Mouse (Mus musculus) midbrain, embryonic 15.5 days (tissue): ENCODE measurements around the gene 4930558K02Rik. TPM values are rescaled to one million over a fixed set of nuclear protein-coding genes. Genes with fewer than 3 reads are reported as not detected.

Experiments
- ATAC-seq: fragments of 200-750 bp; cut with Nextera tagmentation; replicated peaks from 2 replicates; pipeline ENCODE4 v1.8.0; 2017; ENCODE audit warnings: moderate TSS enrichment
- H3K27ac ChIP-seq: fragments of 300-500 bp; sonication (generic); 2 replicates; pipeline ENCODE4 v1.5.1; 2015; ENCODE audit warnings: mild to moderate bottlenecking, inconsistent platforms
- H3K27me3 ChIP-seq: fragments of 300-500 bp; sonication (generic); replicated peaks from 2 replicates; pipeline ENCODE4 v1.6.1; 2015; ENCODE audit warnings: inconsistent platforms
- H3K36me3 ChIP-seq: fragments of 300-500 bp; sonication (generic); replicated peaks from 2 replicates; pipeline ENCODE4 v1.6.1; 2015; ENCODE audit warnings: inconsistent platforms
- H3K4me1 ChIP-seq: fragments of 300-500 bp; sonication (generic); 2 replicates; pipeline ENCODE4 v1.6.1; 2015; ENCODE audit warnings: inconsistent platforms
- H3K4me2 ChIP-seq: fragments of 300-500 bp; sonication (generic); 2 replicates; pipeline ENCODE4 v1.6.1; 2015; ENCODE audit warnings: inconsistent platforms, mild to moderate bottlenecking, moderate library complexity
- H3K4me3 ChIP-seq: fragments of 300-500 bp; sonication (generic); 2 replicates; pipeline ENCODE4 v1.5.1; 2015; ENCODE audit warnings: mild to moderate bottlenecking, inconsistent platforms
- H3K9ac ChIP-seq: fragments of 300-500 bp; sonication (generic); 2 replicates; pipeline ENCODE4 v1.6.1; 2015; ENCODE audit warnings: mild to moderate bottlenecking, inconsistent platforms
- H3K9me3 ChIP-seq: fragments of 300-500 bp; sonication (generic); 2 replicates; pipeline ENCODE4 v1.6.1; 2016; ENCODE audit warnings: inconsistent platforms
- WGBS: fragments of 180-500 bp; shearing (Covaris S2); methylation state at CpG from one replicate; pipeline ENCODE4 v1.1.7; 2015; ENCODE audit warnings: mixed read lengths; 5-methylcytosine and 5-hydroxymethylcytosine counted together
- polyA plus RNA-seq: library from polyadenylated mRNA; unstranded; fragments of >200 nt; fragmentation: Nextera tagmentation; extraction: Ambion mirVana; gene quantifications from 2 replicates; pipeline ENCODE4 v1.2.1, GENCODE M21; 2015

4930558K02Rik gene
- polyA plus RNA-seq, 1 experiment from 2014 or later: 0.22 TPM

- Histone ChIP-seq H3K27me3 (no peaks in the 10 kb centered on the region), H3K4me1 (no peaks in the 10 kb centered on the region), H3K36me3 (no peaks in the 10 kb centered on the region), H3K4me2 (no peak overlapping the region), H3K4me3 (no peak overlapping the region), H3K9me3 (no peaks in the 10 kb centered on the region), H3K9ac (no peak overlapping the region), H3K27ac (no peak overlapping the region)
- 67% methylated on average over 10 of the region's 10 CpGs for WGBS
- no peak for ATAC-seq
Measured at GRCm38 (mm10) chr1:161990684-161991578, 11.5 kb upstream of the 4930558K02Rik start.

- WGBS: 29% methylated on average over 4 of the region's 4 CpGs
- no peaks in the 10 kb centered on the region for H3K27me3 ChIP-seq
- H3K36me3 ChIP-seq: no peaks in the 10 kb centered on the region
Measured at GRCm38 (mm10) chr1:161983979-161984566, 4.6 kb upstream of the 4930558K02Rik start.

GRCm38 (mm10) chr1:161983451-161983850 lies 4.0 kb upstream of the 4930558K02Rik start:
- Histone ChIP-seq H3K27ac (no peak overlapping the region), H3K27me3 (no peaks in the 10 kb centered on the region), H3K4me3 (no peak overlapping the region), H3K9ac (no peak overlapping the region), H3K4me2 (no peak overlapping the region), H3K9me3 (no peaks in the 10 kb centered on the region), H3K4me1 (no peaks in the 10 kb centered on the region), H3K36me3 (no peaks in the 10 kb centered on the region)
- ATAC-seq: no peak
- 67% methylated on average over 6 of the region's 6 CpGs for WGBS

More at GRCm38 (mm10) chr1:161983979-161984566, 4.6 kb upstream of the 4930558K02Rik start:
- H3K4me1 ChIP-seq: no peaks in the 10 kb centered on the region
- no peaks in the 10 kb centered on the region for H3K9me3 ChIP-seq
- H3K4me3 ChIP-seq: no peak overlapping the region
- no peak for ATAC-seq
- no peak overlapping the region for H3K4me2 ChIP-seq
- no peak overlapping the region for H3K27ac ChIP-seq
- H3K9ac ChIP-seq: no peak overlapping the region

GRCm38 (mm10) chr1:161980626-161981298 lies 1.3 kb upstream of the 4930558K02Rik start:
- ATAC-seq: no peak
- H3K4me2 ChIP-seq: no peak overlapping the region
- no peaks in the 10 kb centered on the region for H3K36me3 ChIP-seq
- no peaks in the 10 kb centered on the region for H3K9me3 ChIP-seq
- H3K9ac ChIP-seq: no peak overlapping the region
- 0 out of 2 replicates have a peak, but pooled peaks cover 4% of the 10 kb centered on the region for H3K4me1 ChIP-seq
- WGBS: 85% methylated on average over 9 of the region's 9 CpGs
- no peaks in the 10 kb centered on the region for H3K27me3 ChIP-seq
- no peak overlapping the region for H3K27ac ChIP-seq
- H3K4me3 ChIP-seq: no peak overlapping the region

GRCm38 (mm10) chr1:161980046-161980445 lies 610 bp upstream of the 4930558K02Rik start:
- Histone ChIP-seq H3K4me1 (0 out of 2 replicates have a peak, but pooled peaks cover 4% of the 10 kb centered on the region), H3K4me2 (no peak overlapping the region), H3K9me3 (no peaks in the 10 kb centered on the region), H3K4me3 (no peak overlapping the region), H3K36me3 (no peaks in the 10 kb centered on the region), H3K27me3 (no peaks in the 10 kb centered on the region), H3K9ac (no peak overlapping the region), H3K27ac (no peak overlapping the region)
- WGBS: 80% methylated on average over 2 of the region's 2 CpGs
- no peak for ATAC-seq

GRCm38 (mm10) chr1:161978173-161978700 lies 1.2 kb downstream of the 4930558K02Rik start:
- no peak overlapping the region for H3K27ac ChIP-seq
- H3K9me3 ChIP-seq: no peaks in the 10 kb centered on the region
- H3K4me2 ChIP-seq: no peak overlapping the region
- H3K27me3 ChIP-seq: no peaks in the 10 kb centered on the region
- no peak for ATAC-seq
- 94% methylated on average over 5 of the region's 5 CpGs for WGBS
- 0 out of 2 replicates have a peak, but pooled peaks cover 4% of the 10 kb centered on the region for H3K4me1 ChIP-seq
- H3K36me3 ChIP-seq: no peaks in the 10 kb centered on the region
- H3K9ac ChIP-seq: no peak overlapping the region
- no peak overlapping the region for H3K4me3 ChIP-seq

- WGBS: 74% methylated on average over 4 of the region's 4 CpGs
- Histone ChIP-seq H3K36me3 (no peaks in the 10 kb centered on the region), H3K9ac (no peak overlapping the region), H3K27ac (no peak overlapping the region), H3K27me3 (no peaks in the 10 kb centered on the region), H3K4me3 (no peak overlapping the region), H3K9me3 (no peaks in the 10 kb centered on the region), H3K4me1 (0 out of 2 replicates have a peak, but pooled peaks cover 4% of the 10 kb centered on the region), H3K4me2 (no peak overlapping the region)
- ATAC-seq: no peak
Measured at GRCm38 (mm10) chr1:161977331-161977730, 2.1 kb downstream of the 4930558K02Rik start.

- Histone ChIP-seq H3K36me3 (no peaks in the 10 kb centered on the region), H3K9me3 (no peaks in the 10 kb centered on the region), H3K4me3 (no peak overlapping the region), H3K4me2 (no peak overlapping the region), H3K4me1 (0 out of 2 replicates have a peak, but pooled peaks cover 4% of the 10 kb centered on the region), H3K27me3 (no peaks in the 10 kb centered on the region), H3K9ac (no peak overlapping the region), H3K27ac (no peak overlapping the region)
- WGBS: 50% methylated on average over 16 of the region's 16 CpGs
- peak; percentile 77 for ATAC-seq
Measured at GRCm38 (mm10) chr1:161976255-161977182, 2.9 kb downstream of the 4930558K02Rik start.

- Histone ChIP-seq H3K9me3 (no peaks in the 10 kb centered on the region), H3K36me3 (no peaks in the 10 kb centered on the region), H3K4me1 (peaks cover 22% of the 10 kb centered on the region), H3K4me2 (no peak overlapping the region), H3K27me3 (no peaks in the 10 kb centered on the region), H3K27ac (no peak overlapping the region), H3K4me3 (no peak overlapping the region), H3K9ac (no peak overlapping the region)
- no peak for ATAC-seq
- WGBS: 93% methylated on average over 8 of the region's 8 CpGs
Measured at GRCm38 (mm10) chr1:161972233-161972632, 7.2 kb downstream of the 4930558K02Rik start.

- peaks cover 17% of the 10 kb centered on the region for H3K4me1 ChIP-seq
- H3K9ac ChIP-seq: no peak overlapping the region
- no peak for ATAC-seq
- no peak overlapping the region for H3K27ac ChIP-seq
- WGBS: 99% methylated on average over 9 of the region's 9 CpGs
- no peaks in the 10 kb centered on the region for H3K9me3 ChIP-seq
- no peak overlapping the region for H3K4me3 ChIP-seq
- no peak overlapping the region for H3K4me2 ChIP-seq
- no peaks in the 10 kb centered on the region for H3K36me3 ChIP-seq
- H3K27me3 ChIP-seq: no peaks in the 10 kb centered on the region
Measured at GRCm38 (mm10) chr1:161970874-161971273, 8.6 kb downstream of the 4930558K02Rik start.
